Mouse (Mus musculus) fat pad, adult 2 months (tissue): ENCODE results near the gene Bmf.

Experiments used
- DNase-seq: peaks from one replicate; pipeline ENCODE4 v3.0.0-alpha.2; 2011; ENCODE audit warnings: low read depth, low spot score; ENCODE audit errors: extremely low read depth

Bmf gene

GRCm38 (mm10) chr2:118520042-118520933 is 29.2 kb downstream of the Bmf start:
- DNase-seq = no peak

- no peak for DNase-seq
These were observed 36.8 kb downstream of the Bmf start for GRCm38 (mm10) chr2:118512418-118513377.

- no peak for DNase-seq
These were observed 37.6 kb downstream of the Bmf start for GRCm38 (mm10) chr2:118511779-118512417.

DNA sequence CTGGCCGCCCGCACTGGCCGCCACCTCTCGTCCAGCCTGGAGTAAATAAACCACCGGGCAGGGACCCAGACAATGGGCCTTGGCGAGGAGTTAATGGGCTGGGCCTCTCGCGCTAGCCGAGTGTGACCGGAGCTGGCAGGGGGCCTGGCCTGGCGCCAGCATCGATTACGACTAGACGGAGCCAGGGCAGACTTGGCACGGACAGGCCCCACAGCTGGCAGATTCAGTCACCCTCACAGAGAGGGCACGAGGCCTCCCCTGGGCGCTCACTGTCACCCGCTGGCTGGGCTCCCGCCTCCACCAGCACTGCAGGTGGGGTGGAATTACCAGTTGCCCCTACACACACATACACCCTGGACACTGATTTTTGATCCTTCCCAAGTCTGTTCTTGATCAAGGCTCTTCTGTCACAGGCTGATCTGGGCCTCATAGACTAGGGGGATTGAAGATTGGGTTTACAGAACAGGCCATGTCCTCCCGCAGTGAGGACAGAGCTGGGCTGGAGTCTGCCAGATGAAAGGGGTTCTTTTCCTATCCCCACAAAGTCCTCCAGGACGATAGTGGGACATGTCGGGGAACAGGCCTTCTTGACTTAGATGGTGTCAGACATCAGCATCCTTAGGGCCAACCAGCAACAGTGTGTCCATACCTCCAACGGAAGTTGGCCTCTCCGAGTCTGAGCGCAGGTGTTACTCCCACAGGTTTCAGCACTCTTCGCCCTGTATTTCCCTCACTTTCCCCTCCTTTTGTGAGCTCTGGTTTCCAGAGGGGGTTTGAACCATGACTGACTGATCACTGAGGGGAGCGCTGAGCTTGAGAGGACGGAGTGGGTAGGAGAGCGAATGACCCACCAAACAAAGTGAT is 38.8 kb downstream of the Bmf start:
- no peak for DNase-seq

DNA sequence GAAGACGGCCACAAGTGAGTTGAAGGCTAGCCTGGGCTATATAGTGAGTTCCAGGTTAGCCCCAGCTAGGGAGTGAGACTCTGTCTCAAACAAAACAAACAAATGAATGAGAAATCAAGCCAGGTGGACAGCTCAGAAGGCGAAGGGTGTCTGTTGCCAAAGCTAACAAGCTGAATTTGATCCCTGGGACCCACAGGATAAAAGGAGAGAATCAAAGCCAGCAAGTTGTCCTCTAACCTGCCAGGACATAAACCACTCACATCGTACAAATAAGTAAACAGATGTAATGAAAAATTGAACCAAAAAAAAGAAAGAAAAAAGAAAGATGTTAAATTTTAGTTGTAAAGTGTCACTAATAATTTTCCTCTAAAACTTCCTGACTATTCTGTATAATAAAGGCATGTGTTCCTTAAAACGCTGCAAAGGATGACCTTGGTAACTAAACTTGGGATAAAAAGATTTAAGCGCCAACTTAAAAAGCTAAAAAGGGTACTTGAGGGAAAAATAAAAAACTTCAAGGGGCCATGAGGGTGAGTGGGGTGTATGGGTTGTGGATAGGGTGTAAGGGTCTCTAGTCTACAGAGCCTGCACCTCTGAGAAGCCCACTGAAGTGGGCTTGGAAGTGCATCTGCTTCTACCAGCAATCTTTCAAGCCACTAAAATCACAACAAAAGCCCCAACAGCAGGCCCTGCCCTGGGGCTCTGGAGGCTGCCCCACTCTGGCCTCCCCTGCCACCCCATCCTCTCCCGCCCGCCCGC is 39.6 kb downstream of the Bmf start:
- DNase-seq = no peak

DNA sequence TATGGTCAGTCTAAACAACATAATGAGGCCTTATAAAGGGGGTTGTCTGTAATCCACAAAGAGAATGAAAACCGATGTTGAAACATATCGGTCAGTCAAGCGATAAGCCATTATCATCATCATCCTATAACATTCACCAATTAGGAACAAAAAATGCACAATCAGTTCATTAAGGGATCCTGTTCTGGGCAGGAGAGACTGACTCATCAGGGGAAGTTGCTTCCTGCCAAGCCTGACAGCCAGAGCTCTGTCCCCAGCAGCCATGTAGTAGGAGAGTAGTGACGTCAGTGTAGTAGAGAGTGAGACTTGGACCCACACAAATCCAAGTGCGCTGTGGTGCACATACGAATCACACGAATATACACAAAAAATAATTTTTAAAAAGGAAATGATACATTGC is 42.4 kb downstream of the Bmf start:
- DNase-seq = no peak

- no peak for DNase-seq
These were observed 49.3 kb downstream of the Bmf start for GRCm38 (mm10) chr2:118500191-118500590.

- DNase-seq = no peak
These were observed 50.1 kb downstream of the Bmf start for GRCm38 (mm10) chr2:118499135-118499961.

DNA sequence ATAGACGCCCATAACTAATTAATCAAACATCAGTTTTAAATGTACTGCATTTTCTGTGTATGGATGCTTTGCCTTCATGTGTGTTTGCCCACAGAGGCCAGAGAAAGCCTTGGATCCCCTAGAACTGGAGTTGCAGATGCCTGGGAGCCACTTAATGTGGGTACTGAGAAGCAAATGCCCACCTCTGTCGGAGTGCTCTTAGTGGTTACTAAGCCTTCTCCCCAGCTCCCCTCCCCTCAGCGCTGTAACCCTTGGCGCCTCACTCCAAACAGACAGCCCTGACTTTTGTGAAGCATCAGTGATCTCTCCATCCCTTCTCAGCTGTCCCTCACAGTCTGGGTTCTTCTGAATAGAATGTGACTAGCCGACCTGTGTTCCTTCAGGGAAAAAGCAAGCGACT is 51.0 kb downstream of the Bmf start:
- DNase-seq = no peak

GRCm38 (mm10) chr2:118497890-118498289 is 51.6 kb downstream of the Bmf start:
- DNase-seq = no peak

DNA sequence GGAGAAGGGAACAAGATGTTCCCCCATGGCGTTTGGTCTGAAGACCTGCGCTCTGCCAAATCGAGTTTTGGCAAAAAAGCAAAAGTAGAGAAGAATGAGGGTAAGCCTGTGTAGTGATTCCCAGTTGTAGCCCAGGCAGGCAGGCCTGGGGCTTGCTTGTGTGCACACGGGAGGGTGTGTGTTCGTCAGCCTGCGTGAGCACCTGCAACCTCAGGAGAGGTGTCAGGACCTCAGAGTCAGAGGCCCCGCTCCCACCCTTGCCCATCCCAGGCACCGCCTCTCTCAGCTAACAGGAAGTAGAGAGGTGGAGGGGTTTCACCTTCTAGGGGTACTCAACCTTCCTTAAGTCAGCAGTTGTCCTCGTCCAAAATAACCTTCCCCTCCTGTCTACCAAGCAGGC is 54.5 kb downstream of the Bmf start:
- DNase-seq = no peak

GRCm38 (mm10) chr2:118491741-118492395 is 57.6 kb downstream of the Bmf start:
- no peak for DNase-seq

DNA sequence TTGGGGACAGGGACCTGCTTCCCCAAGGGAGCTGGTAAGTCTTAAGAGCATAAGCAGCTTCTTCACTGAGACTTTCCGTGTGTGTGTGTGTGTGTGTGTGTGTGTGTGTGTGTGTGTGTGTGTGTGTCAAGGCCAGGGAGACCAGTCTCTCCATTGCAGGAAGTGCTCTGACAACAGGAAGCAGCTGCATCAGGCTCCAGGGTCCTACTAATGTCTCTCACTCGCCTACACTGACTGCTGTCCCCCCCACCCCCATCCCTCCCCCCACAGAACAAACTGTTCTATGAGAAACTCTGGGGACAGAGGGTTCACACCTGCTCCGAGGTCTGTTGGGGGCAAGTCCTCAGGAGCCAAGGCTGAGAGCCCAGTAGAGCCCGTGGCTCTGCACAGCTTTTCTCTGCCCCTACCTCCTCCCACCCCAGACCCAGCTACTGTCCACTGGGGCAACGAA is 58.2 kb downstream of the Bmf start:
- DNase-seq = no peak

- no peak for DNase-seq
These were observed 59.0 kb downstream of the Bmf start for GRCm38 (mm10) chr2:118490241-118491091.

DNA sequence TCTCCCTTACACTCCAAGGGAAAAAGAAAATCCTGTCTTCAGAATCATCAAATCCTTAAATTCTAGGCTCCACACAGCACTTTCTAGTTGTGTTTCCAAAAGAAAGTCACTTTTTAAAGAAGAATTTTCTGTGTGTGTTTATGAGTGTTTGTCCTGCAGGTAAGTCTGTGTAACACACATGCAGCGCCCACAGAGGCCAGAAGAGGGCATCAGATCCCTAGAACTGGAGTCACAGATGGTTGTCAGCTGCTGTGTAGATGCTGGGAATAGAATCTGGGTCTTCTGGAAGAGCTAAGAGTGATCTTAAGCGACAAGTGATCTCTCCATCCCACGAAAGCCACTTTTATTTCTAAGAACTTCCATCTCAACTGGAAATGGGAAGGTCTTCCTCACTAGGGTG is 61.7 kb downstream of the Bmf start:
- no peak for DNase-seq

- DNase-seq = no peak
These were observed 62.6 kb downstream of the Bmf start for GRCm38 (mm10) chr2:118486933-118487332.

DNA sequence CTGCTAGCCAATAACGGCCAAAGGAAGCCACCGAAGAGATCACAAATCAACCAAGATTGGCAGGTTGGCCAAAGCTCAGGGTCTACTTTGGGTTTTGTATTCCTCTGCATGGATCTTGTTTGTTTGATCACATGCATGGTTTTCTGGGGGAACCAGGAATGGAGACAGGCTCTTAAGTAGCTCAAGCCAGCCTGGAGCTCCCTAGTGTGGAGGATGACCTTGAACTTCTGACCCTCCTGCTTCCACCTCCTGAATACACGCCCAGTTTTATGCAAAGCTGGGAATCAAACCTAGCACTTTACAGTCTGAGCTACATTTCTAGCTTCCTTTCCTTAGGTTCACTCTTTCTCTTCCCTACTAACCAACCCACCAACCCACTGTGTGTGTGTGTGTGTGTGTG is 64.1 kb downstream of the Bmf start:
- no peak for DNase-seq
